Mouse (Mus musculus) adrenal gland, postnatal 36 days (tissue): ENCODE results near the gene Adipor1. TPM values are rescaled to one million over a fixed set of nuclear protein-coding genes. Genes with fewer than 3 reads are reported as not detected.
A peak's percentile ranks its signal among the peaks of the same experiment; 100 is the strongest.
"Not testable (repeated sequence)": the region's sequence is repeated elsewhere in the genome, so short reads cannot be mapped to it uniquely, and the experiment has no call there.

Source experiments
- DNase-seq, 2 experiments: peaks; one replicate each; pipeline ENCODE4 v3.0.0; 2021; ENCODE audit warnings: mixed read lengths in 1 of 2
- total RNA-seq, 2 experiments: library from RNA; stranded (reverse); gene quantifications; 2 replicates each; pipeline ENCODE4 v1.2.3; 2021

The Adipor1 gene
- total RNA-seq, 2 experiments from 2014 or later: 125 to 139 TPM

- no peak for DNase-seq
Observed at GRCm38 (mm10) chr1:134419176-134419575, 4.0 kb downstream of the Adipor1 start.

GRCm38 (mm10) chr1:134419751-134420458 is 4.7 kb downstream of the Adipor1 start:
- DNase-seq: peak; percentile 87 to 91

- DNase-seq: no peak
Observed at GRCm38 (mm10) chr1:134423911-134424310, 8.7 kb downstream of the Adipor1 start.

- no peak for DNase-seq
Observed at GRCm38 (mm10) chr1:134426289-134426688, 11.1 kb downstream of the Adipor1 start.

GRCm38 (mm10) chr1:134433002-134433401 is 17.8 kb downstream of the Adipor1 start:
- DNase-seq: no peak

- DNase-seq: no peak
Observed at GRCm38 (mm10) chr1:134433473-134433872, 18.3 kb downstream of the Adipor1 start.

GRCm38 (mm10) chr1:134435414-134435813 is 20.2 kb downstream of the Adipor1 start:
- no peak for DNase-seq

- DNase-seq: no peak
Observed at GRCm38 (mm10) chr1:134440437-134440836, 25.3 kb downstream of the Adipor1 start.

GRCm38 (mm10) chr1:134441737-134442136 is 26.6 kb downstream of the Adipor1 start:
- DNase-seq: not testable (repeated sequence)

- DNase-seq: no peak
Observed at GRCm38 (mm10) chr1:134442394-134442793, 27.2 kb downstream of the Adipor1 start.

- DNase-seq: not testable (repeated sequence)
Observed at GRCm38 (mm10) chr1:134443288-134443687, 28.1 kb downstream of the Adipor1 start.

- peak; percentile 21 to 56 for DNase-seq
Observed at GRCm38 (mm10) chr1:134445418-134445817, 30.2 kb downstream of the Adipor1 start.

- not testable (repeated sequence) for DNase-seq
Observed at GRCm38 (mm10) chr1:134448537-134448936, 33.4 kb downstream of the Adipor1 start.

GRCm38 (mm10) chr1:134450201-134450600 is 35.0 kb downstream of the Adipor1 start:
- no peak for DNase-seq

- peak; percentile 51 to 65 for DNase-seq
Observed at GRCm38 (mm10) chr1:134450986-134451385, 35.8 kb downstream of the Adipor1 start.

GRCm38 (mm10) chr1:134454904-134455824 is 40.0 kb downstream of the Adipor1 start, which contains the start of gene Klhl12:
Gene Klhl12, plus strand, starts transcription at chr1:134455531.
- DNase-seq: peak; percentile 96

- DNase-seq: no peak
Observed at GRCm38 (mm10) chr1:134456060-134456459, 40.9 kb downstream of the Adipor1 start.

- DNase-seq: no peak
Observed at GRCm38 (mm10) chr1:134458139-134458727, 43.1 kb downstream of the Adipor1 start.

- no peak for DNase-seq
Observed at GRCm38 (mm10) chr1:134460294-134461284, 45.4 kb downstream of the Adipor1 start.
